ENCODE assay signal across 26 mouse cellular contexts in genomic region chr19:4699821-4700220, GRCm38 (mm10). TPM values are rescaled to one million over a fixed set of nuclear protein-coding genes. Genes with fewer than 3 reads are reported as not detected.
"Had no signal": no experiment of that assay in that cellular context is flagged by ENCODE, and none has a peak within 500 bp of the region (broad histone marks: within the 10 kb centered on the region; RNA-seq: fewer than 3 reads in every experiment).

No protein-coding gene starts in this region.

- H3K4me3 ChIP-seq: heart, embryonic 10.5 days; heart, embryonic 12.5 days; hindbrain, embryonic 13.5 days; hindbrain, embryonic 15.5 days; kidney, embryonic 15.5 days; limb, embryonic 13.5 days; limb, embryonic 15.5 days; liver, embryonic 12.5 days had no signal

- H3K27me3 ChIP-seq: hindbrain, embryonic 15.5 days had no signal

- DNase-seq: gastrocnemius, postnatal 14 days; gastrocnemius, postnatal 36 days; heart, adult 18-20 months; heart, postnatal 10 days; kidney, adult 11 months; kidney, adult 2 months; kidney, adult 9 months; kidney, postnatal 14 days; kidney, postnatal 36 days; layer of hippocampus, adult 9-11 months; layer of hippocampus, postnatal 36 days; left cerebral cortex, postnatal 4 days had no signal

- H3K27ac ChIP-seq: heart, embryonic 10.5 days; hindbrain, embryonic 13.5 days; hindbrain, embryonic 15.5 days; kidney, embryonic 15.5 days; kidney, postnatal 0 days; limb, embryonic 13.5 days; limb, embryonic 15.5 days; liver, embryonic 12.5 days; liver, embryonic 14.5 days had no signal

RNA-seq across cellular contexts. Expression of gene Gm960, which starts 1.4 kb away (rescaled TPM):
- total RNA-seq: gastrocnemius, adult 8-10 months; heart, adult 18-20 months; heart, adult 8-10 months; heart, postnatal 10 days; heart, postnatal 25 days had no signal
- polyA plus RNA-seq: large intestine, adult 2 months had no signal
